Mouse (Mus musculus) intestine, postnatal 0 days (tissue): ENCODE results near the gene Atp8b2. TPM values are rescaled to one million over a fixed set of nuclear protein-coding genes. Genes with fewer than 3 reads are reported as not detected.
A peak's percentile ranks its signal among the peaks of the same experiment; 100 is the strongest.

ENCODE experiments used
- ATAC-seq: fragments of 200-750 bp; cut with Nextera tagmentation; 2 replicates; pipeline ENCODE4 v1.8.0; 2017; ENCODE audit warnings: mild to moderate bottlenecking, moderate TSS enrichment, moderate library complexity
- H3K27ac ChIP-seq: fragments of 300-500 bp; sonication (generic); 2 replicates; pipeline ENCODE4 v1.5.1; 2014; ENCODE audit warnings: mild to moderate bottlenecking, low read depth, low read length, moderate library complexity
- H3K27me3 ChIP-seq: fragments of 300-500 bp; sonication (generic); replicated peaks from 2 replicates; pipeline ENCODE4 v1.6.1; 2014; ENCODE audit warnings: low read length, mixed read lengths; ENCODE audit not compliant: control insufficient read depth, insufficient read depth
- H3K36me3 ChIP-seq: fragments of 300-500 bp; sonication (generic); 2 replicates; pipeline ENCODE4 v1.6.1; 2014; ENCODE audit warnings: mild to moderate bottlenecking, moderate library complexity; ENCODE audit not compliant: control insufficient read depth, insufficient read depth
- H3K4me1 ChIP-seq: fragments of 300-500 bp; sonication (generic); replicated peaks from 2 replicates; pipeline ENCODE4 v1.6.1; 2014; ENCODE audit warnings: antibody characterized with exemption, low read length, mixed read lengths; ENCODE audit not compliant: control insufficient read depth, insufficient read depth
- H3K4me2 ChIP-seq: fragments of 300-500 bp; sonication (generic); replicated peaks from 2 replicates; pipeline ENCODE4 v1.6.1; 2014; ENCODE audit warnings: low read depth, mild to moderate bottlenecking, moderate library complexity
- H3K4me3 ChIP-seq: fragments of 300-500 bp; sonication (generic); 2 replicates; pipeline ENCODE4 v1.5.1; 2014; ENCODE audit warnings: low read depth, low read length
- H3K9ac ChIP-seq: fragments of 300-500 bp; sonication (generic); 2 replicates; pipeline ENCODE4 v1.6.1; 2014; ENCODE audit warnings: mild to moderate bottlenecking, low read depth, low read length
- H3K9me3 ChIP-seq: fragments of 300-500 bp; sonication (generic); 2 replicates; pipeline ENCODE4 v1.6.1; 2016; ENCODE audit warnings: mixed run types; ENCODE audit not compliant: control insufficient read depth
- CTCF ChIP-seq: sonication (generic); IDR thresholded peaks from 2 replicates; pipeline ENCODE4 v1.5.1; 2016; ENCODE audit warnings: low read depth, mild to moderate bottlenecking, control low read depth, antibody characterized with exemption, moderate library complexity
- WGBS: fragments of 180-500 bp; shearing (Covaris S2); extraction: QIAGEN DNeasy Blood & Tissue Kit; methylation state at CpG from one replicate; pipeline ENCODE4 v1.1.7; 2014; 5-methylcytosine and 5-hydroxymethylcytosine counted together
- polyA plus RNA-seq: library from polyadenylated mRNA; unstranded; fragments of >200 nt; fragmentation: Nextera tagmentation; extraction: Ambion mirVana; gene quantifications from 2 replicates; pipeline ENCODE4 v1.2.1, GENCODE M21; 2015

Atp8b2 gene
- polyA plus RNA-seq, 1 experiment from 2014 or later, result 2.4 TPM

- Histone ChIP-seq H3K36me3 (no peaks in the 10 kb centered on the region), H3K4me3 (peak within 1 kb of the TSS; percentile 52), H3K27me3 (0 out of 2 replicates have a peak, but pooled peaks cover 4% of the 10 kb centered on the region), H3K9ac (peak within 1 kb of the TSS; percentile 40), H3K4me2 (peak within 1 kb of the TSS; percentile 87), H3K27ac (peak within 1 kb of the TSS; percentile 64; the same call in 1 of the 2 replicates), H3K9me3 (no peaks in the 10 kb centered on the region), H3K4me1 (0 out of 2 replicates have a peak, but pooled peaks cover 5% of the 10 kb centered on the region)
- TF ChIP-seq CTCF, result peak; percentile 55
- ATAC-seq, result peak; percentile 84
- 1% methylated on average over 74 of the region's 75 CpGs for WGBS
Measured at GRCm38 (mm10) chr3:89912543-89913391, 50.5 kb downstream of the Atp8b2 start, which contains the start of gene Il6ra. Il6ra (minus strand) TSS chr3:89913196.

- no peak overlapping the region for H3K27ac ChIP-seq
Measured at GRCm38 (mm10) chr3:89912108-89912542, 51.2 kb downstream of the Atp8b2 start.

GRCm38 (mm10) chr3:89911207-89911606 is 52.1 kb downstream of the Atp8b2 start:
- no peaks in the 10 kb centered on the region for H3K36me3 ChIP-seq
- H3K9me3 ChIP-seq, result no peaks in the 10 kb centered on the region
- H3K4me1 ChIP-seq, result 0 out of 2 replicates have a peak, but pooled peaks cover 5% of the 10 kb centered on the region
- no peak for ATAC-seq
- 76% methylated on average over 3 of the region's 3 CpGs for whole genome bisulfite sequencing
- H3K27ac ChIP-seq, result no peak overlapping the region
- no peak overlapping the region for H3K4me3 ChIP-seq
- H3K4me2 ChIP-seq, result no peak overlapping the region
- H3K27me3 ChIP-seq, result 0 out of 2 replicates have a peak, but pooled peaks cover 4% of the 10 kb centered on the region
- TF ChIP-seq CTCF, result no peak
- H3K9ac ChIP-seq, result no peak overlapping the region

More at GRCm38 (mm10) chr3:89912108-89912542, 51.2 kb downstream of the Atp8b2 start:
- WGBS, result 31% methylated on average over 6 of the region's 6 CpGs
- H3K4me2 ChIP-seq, result peak overlapping the region; percentile 87
- H3K36me3 ChIP-seq, result no peaks in the 10 kb centered on the region
- 0 out of 2 replicates have a peak, but pooled peaks cover 4% of the 10 kb centered on the region for H3K27me3 ChIP-seq
- H3K9ac ChIP-seq, result no peak overlapping the region
- 0 out of 2 replicates have a peak, but pooled peaks have one; percentile 7 for ATAC-seq
- peak overlapping the region; percentile 52 for H3K4me3 ChIP-seq
- no peak for TF ChIP-seq CTCF
- 0 out of 2 replicates have a peak, but pooled peaks cover 5% of the 10 kb centered on the region for H3K4me1 ChIP-seq
- H3K9me3 ChIP-seq, result no peaks in the 10 kb centered on the region

GRCm38 (mm10) chr3:89909703-89910542 is 53.4 kb downstream of the Atp8b2 start:
- Histone ChIP-seq H3K4me2 (no peak overlapping the region), H3K36me3 (no peaks in the 10 kb centered on the region), H3K4me1 (0 out of 2 replicates have a peak, but pooled peaks cover 5% of the 10 kb centered on the region), H3K9ac (no peak overlapping the region), H3K9me3 (no peaks in the 10 kb centered on the region), H3K27ac (no peak overlapping the region), H3K4me3 (no peak overlapping the region), H3K27me3 (0 out of 2 replicates have a peak, but pooled peaks cover 4% of the 10 kb centered on the region)
- ATAC-seq, result no peak
- WGBS, result 58% methylated on average over 5 of the region's 5 CpGs
- no peak for TF ChIP-seq CTCF

GRCm38 (mm10) chr3:89908836-89909235 is 54.5 kb downstream of the Atp8b2 start:
- ATAC-seq, result no peak
- no peak overlapping the region for H3K4me2 ChIP-seq
- TF ChIP-seq CTCF, result no peak
- H3K4me3 ChIP-seq, result no peak overlapping the region
- WGBS, result 76% methylated on average over 6 of the region's 6 CpGs
- no peak overlapping the region for H3K9ac ChIP-seq
- no peaks in the 10 kb centered on the region for H3K36me3 ChIP-seq
- no peaks in the 10 kb centered on the region for H3K9me3 ChIP-seq
- H3K4me1 ChIP-seq, result 0 out of 2 replicates have a peak, but pooled peaks cover 5% of the 10 kb centered on the region
- H3K27me3 ChIP-seq, result 0 out of 2 replicates have a peak, but pooled peaks cover 4% of the 10 kb centered on the region
- no peak overlapping the region for H3K27ac ChIP-seq
